Mouse (Mus musculus): ENCODE measurements around the gene Apobec3. TPM values are rescaled to one million over a fixed set of nuclear protein-coding genes. Genes with fewer than 3 reads are reported as not detected.

The Apobec3 gene
- polyA plus RNA-seq, 1 experiment from 2014 or later, result 7.6 TPM

DNA sequence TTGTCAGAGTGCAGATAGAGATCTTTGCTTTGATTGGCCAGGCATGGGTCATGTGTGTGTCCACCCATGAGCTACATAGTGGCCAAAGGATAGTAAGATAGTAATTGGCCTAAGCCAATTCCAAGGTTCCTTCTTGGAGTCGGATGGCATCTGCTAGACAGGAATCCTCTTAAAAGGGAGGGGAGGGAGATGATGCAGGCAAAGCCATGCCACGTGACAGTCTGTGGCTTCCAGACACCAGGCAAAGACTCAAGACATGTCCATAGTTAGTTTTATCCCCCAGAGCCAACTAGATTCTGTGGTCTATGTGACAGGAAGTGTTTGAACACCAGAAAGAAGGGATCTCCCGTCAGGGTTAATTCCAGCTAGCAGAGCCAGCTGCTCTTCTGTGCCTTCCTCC is 67.0 kb downstream of the Apobec3 start:
- Histone ChIP-seq H3K4me2 (ENCODE audit: low read depth, low read length) (no peak overlapping the region), H3K4me3 (ENCODE audit: low read depth, low read length) (no peak overlapping the region), H3K4me1 (ENCODE audit: control insufficient read depth, insufficient read depth, low read length) (no peaks in the 10 kb centered on the region), H3K27ac (replicated peaks; ENCODE audit: low read depth, low read length) (no peak overlapping the region), H3K36me3 (replicated peaks; ENCODE audit: control insufficient read depth, insufficient read depth, low read depth, low read length) (no peaks in the 10 kb centered on the region), H3K9ac (replicated peaks; ENCODE audit: low read length) (no peak overlapping the region), H3K9me3 (replicated peaks; ENCODE audit: control insufficient read depth, low read length) (no peaks in the 10 kb centered on the region), H3K27me3 (ENCODE audit: control insufficient read depth, insufficient read depth, low read length) (no peaks in the 10 kb centered on the region)
- ATAC-seq (replicated peaks; ENCODE audit: insufficient number of reproducible peaks, low FRiP score, low TSS enrichment, low read depth), result no peak
- DNase-seq (ENCODE audit: low spot score), result no peak
- WGBS, result 53% methylated on average over 3 of the region's 3 CpGs

- H3K9ac ChIP-seq (replicated peaks; ENCODE audit: low read length), result 0 out of 2 replicates have a peak overlapping the region, but pooled peaks have one; percentile 9
- no peak overlapping the region for H3K4me3 ChIP-seq (ENCODE audit: low read depth, low read length)
- no peak for ATAC-seq (replicated peaks; ENCODE audit: insufficient number of reproducible peaks, low FRiP score, low TSS enrichment, low read depth)
- no peak overlapping the region for H3K27ac ChIP-seq (replicated peaks; ENCODE audit: low read depth, low read length)
- H3K27me3 ChIP-seq (ENCODE audit: control insufficient read depth, insufficient read depth, low read length), result no peaks in the 10 kb centered on the region
- no peaks in the 10 kb centered on the region for H3K36me3 ChIP-seq (replicated peaks; ENCODE audit: control insufficient read depth, insufficient read depth, low read depth, low read length)
- H3K4me1 ChIP-seq (ENCODE audit: control insufficient read depth, insufficient read depth, low read length), result no peaks in the 10 kb centered on the region
- no peak overlapping the region for H3K4me2 ChIP-seq (ENCODE audit: low read depth, low read length)
- no peaks in the 10 kb centered on the region for H3K9me3 ChIP-seq (replicated peaks; ENCODE audit: control insufficient read depth, low read length)
- WGBS, result 58% methylated on average over 9 of the region's 9 CpGs
- DNase-seq (ENCODE audit: low spot score), result peak; percentile 10
Observed at GRCm38 (mm10) chr15:79961366-79961921, 70.0 kb downstream of the Apobec3 start.

DNA sequence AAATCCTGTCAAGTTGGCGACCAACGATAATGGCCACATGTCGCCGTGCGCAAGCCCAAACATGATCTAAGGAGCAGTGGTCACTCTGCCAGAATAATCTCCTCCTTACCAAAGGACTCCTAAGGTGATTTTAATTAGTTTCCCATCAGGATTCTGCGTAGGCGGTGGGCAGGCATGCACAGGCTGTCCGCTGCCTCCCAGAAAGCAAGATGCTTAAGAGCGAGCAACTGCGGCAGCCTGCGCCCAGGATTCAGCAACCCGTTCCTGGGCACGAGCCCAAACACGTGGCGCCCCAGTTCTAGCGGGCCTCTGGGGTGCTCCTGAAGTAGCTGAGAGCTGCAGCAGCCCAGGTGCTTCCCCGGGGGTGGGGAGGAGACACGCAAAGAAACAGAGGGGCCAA is 71.2 kb downstream of the Apobec3 start:
- 85% methylated on average over 18 of the region's 18 CpGs for WGBS
- Histone ChIP-seq H3K4me1 (ENCODE audit: control insufficient read depth, insufficient read depth, low read length) (no peaks in the 10 kb centered on the region), H3K4me3 (ENCODE audit: low read depth, low read length) (no peak overlapping the region), H3K27me3 (ENCODE audit: control insufficient read depth, insufficient read depth, low read length) (no peaks in the 10 kb centered on the region), H3K36me3 (replicated peaks; ENCODE audit: control insufficient read depth, insufficient read depth, low read depth, low read length) (no peaks in the 10 kb centered on the region), H3K4me2 (ENCODE audit: low read depth, low read length) (no peak overlapping the region), H3K9ac (replicated peaks; ENCODE audit: low read length) (no peak overlapping the region), H3K9me3 (replicated peaks; ENCODE audit: control insufficient read depth, low read length) (no peaks in the 10 kb centered on the region), H3K27ac (replicated peaks; ENCODE audit: low read depth, low read length) (no peak overlapping the region)
- no peak for ATAC-seq (replicated peaks; ENCODE audit: insufficient number of reproducible peaks, low FRiP score, low TSS enrichment, low read depth)
- DNase-seq (ENCODE audit: low spot score), result no peak

DNA sequence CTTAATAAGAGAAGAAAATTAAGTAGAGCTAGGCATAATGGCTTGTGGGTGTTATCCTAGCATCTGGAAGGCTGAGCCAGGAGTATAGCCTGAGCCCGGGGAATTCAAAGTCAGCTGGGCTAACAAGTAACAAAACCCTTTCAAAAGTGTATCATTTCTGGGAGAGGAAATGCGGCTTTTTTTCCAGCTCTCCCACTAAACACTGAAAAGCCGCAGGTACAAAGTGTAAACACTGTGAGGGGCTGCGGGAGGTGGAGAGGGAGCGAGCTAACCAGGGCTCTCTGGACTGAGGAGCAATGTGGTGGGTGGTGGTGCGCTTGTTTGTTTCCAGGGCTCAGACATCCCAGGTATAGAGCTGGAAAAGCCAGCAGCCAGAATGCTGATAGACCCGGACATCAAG is 72.9 kb downstream of the Apobec3 start:
- no peak overlapping the region for H3K4me3 ChIP-seq (ENCODE audit: low read depth, low read length)
- no peak for DNase-seq (ENCODE audit: low spot score)
- WGBS, result 82% methylated on average over 7 of the region's 7 CpGs
- no peak overlapping the region for H3K9ac ChIP-seq (replicated peaks; ENCODE audit: low read length)
- no peak overlapping the region for H3K27ac ChIP-seq (replicated peaks; ENCODE audit: low read depth, low read length)
- H3K36me3 ChIP-seq (replicated peaks; ENCODE audit: control insufficient read depth, insufficient read depth, low read depth, low read length), result no peaks in the 10 kb centered on the region
- no peaks in the 10 kb centered on the region for H3K9me3 ChIP-seq (replicated peaks; ENCODE audit: control insufficient read depth, low read length)
- no peaks in the 10 kb centered on the region for H3K4me1 ChIP-seq (ENCODE audit: control insufficient read depth, insufficient read depth, low read length)
- H3K27me3 ChIP-seq (ENCODE audit: control insufficient read depth, insufficient read depth, low read length), result no peaks in the 10 kb centered on the region
- ATAC-seq (replicated peaks; ENCODE audit: insufficient number of reproducible peaks, low FRiP score, low TSS enrichment, low read depth), result no peak
- no peak overlapping the region for H3K4me2 ChIP-seq (ENCODE audit: low read depth, low read length)

Other genes starting within 250 kb of the Apobec3 start
- gene Fam227a, start 232.7 kb upstream of the Apobec3 start, polyA plus RNA-seq (2014; fragmentation: Nextera tagmentation; extraction: Ambion mirVana), result 1.8 and 3.3 TPM in 2 replicates
- 64.3 and 66.2 TPM in 2 replicates for gene Cby1, start 232.5 kb upstream of the Apobec3 start, polyA plus RNA-seq (2014; fragmentation: Nextera tagmentation; extraction: Ambion mirVana)
- gene Tomm22, start 220.8 kb upstream of the Apobec3 start, polyA plus RNA-seq (2014; fragmentation: Nextera tagmentation; extraction: Ambion mirVana), result 308 and 320 TPM in 2 replicates
- 16.4 and 17.4 TPM in 2 replicates for gene Josd1, start 203.7 kb upstream of the Apobec3 start, polyA plus RNA-seq (2014; fragmentation: Nextera tagmentation; extraction: Ambion mirVana)
- 29.2 and 31.6 TPM in 2 replicates for gene Gtpbp1, start 200.8 kb upstream of the Apobec3 start, polyA plus RNA-seq (2014; fragmentation: Nextera tagmentation; extraction: Ambion mirVana)
- gene Sun2, start 149.1 kb upstream of the Apobec3 start, polyA plus RNA-seq (2014; fragmentation: Nextera tagmentation; extraction: Ambion mirVana), result 3.1 and 4.4 TPM in 2 replicates
- 61.6 and 64.2 TPM in 2 replicates for gene Dnal4, start 113.8 kb upstream of the Apobec3 start, polyA plus RNA-seq (2014; fragmentation: Nextera tagmentation; extraction: Ambion mirVana)
- 0.77 and 1.1 TPM in 2 replicates for gene Nptxr, start 86.9 kb upstream of the Apobec3 start, polyA plus RNA-seq (2014; fragmentation: Nextera tagmentation; extraction: Ambion mirVana)
- gene Npcd, start 57.4 kb upstream of the Apobec3 start, polyA plus RNA-seq (2014; fragmentation: Nextera tagmentation; extraction: Ambion mirVana), result 0.56 TPM in 1 of 2 replicates, not detected in the other
- gene Cbx6, start 57.0 kb upstream of the Apobec3 start, polyA plus RNA-seq (2014; fragmentation: Nextera tagmentation; extraction: Ambion mirVana), result 8.3 and 12.1 TPM in 2 replicates
- 0.75 and 1.3 TPM in 2 replicates for gene Cbx7, start 79.5 kb downstream of the Apobec3 start, polyA plus RNA-seq (2014; fragmentation: Nextera tagmentation; extraction: Ambion mirVana)
- gene Pdgfb, start 123.3 kb downstream of the Apobec3 start, polyA plus RNA-seq (2014; fragmentation: Nextera tagmentation; extraction: Ambion mirVana), result 2.5 and 2.8 TPM in 2 replicates
- gene Syngr1, start 199.7 kb downstream of the Apobec3 start, polyA plus RNA-seq (2014; fragmentation: Nextera tagmentation; extraction: Ambion mirVana), result 6.4 and 8.3 TPM in 2 replicates
- gene Rpl3, start 200.2 kb downstream of the Apobec3 start, polyA plus RNA-seq (2014; fragmentation: Nextera tagmentation; extraction: Ambion mirVana), result 1,289 and 1,347 TPM in 2 replicates
- 26.8 and 26.9 TPM in 2 replicates for gene Tab1, start 241.5 kb downstream of the Apobec3 start, polyA plus RNA-seq (2014; fragmentation: Nextera tagmentation; extraction: Ambion mirVana)